Mouse (Mus musculus): ENCODE measurements at regions not wholly inside any gene's neighbourhood (a gene's known extent, or its start where the extent isn't known, plus 50 kb on each side); places are given as distances from the start of the nearest gene placed in this dataset.
A peak's percentile ranks its signal among the peaks of the same experiment; 100 is the strongest.

DNA sequence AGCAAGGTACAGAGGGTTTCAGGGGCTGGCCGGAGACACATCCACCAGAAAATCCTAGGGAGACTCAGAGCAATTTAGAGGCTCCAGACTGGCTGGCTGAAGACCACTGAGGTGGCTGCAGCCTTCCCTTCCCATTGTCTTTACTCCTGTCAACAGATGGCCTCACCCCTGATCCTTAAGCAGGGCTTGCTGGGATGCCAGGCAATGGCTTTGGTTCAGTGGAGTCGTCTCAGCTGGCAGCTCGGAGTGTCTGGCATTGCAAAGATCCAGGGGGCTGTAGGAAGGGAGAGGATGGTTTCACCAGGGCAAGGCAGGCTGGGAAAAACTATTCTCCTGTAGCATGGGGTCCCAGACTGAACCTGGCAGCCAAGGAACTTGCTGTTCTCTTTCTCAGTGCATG, 395.8 kb downstream of the Tshz3 start:
- no peak for DNase-seq (ENCODE audit: low spot score in 2 of 2)

GRCm38 (mm10) chr7:37095839-37096238, 397.9 kb downstream of the Tshz3 start:
- no peak for DNase-seq (ENCODE audit: low spot score in 2 of 2)

- no peak for DNase-seq (ENCODE audit: low spot score in 2 of 2)
Measured at GRCm38 (mm10) chr7:37096291-37096690, 398.4 kb downstream of the Tshz3 start.

DNA sequence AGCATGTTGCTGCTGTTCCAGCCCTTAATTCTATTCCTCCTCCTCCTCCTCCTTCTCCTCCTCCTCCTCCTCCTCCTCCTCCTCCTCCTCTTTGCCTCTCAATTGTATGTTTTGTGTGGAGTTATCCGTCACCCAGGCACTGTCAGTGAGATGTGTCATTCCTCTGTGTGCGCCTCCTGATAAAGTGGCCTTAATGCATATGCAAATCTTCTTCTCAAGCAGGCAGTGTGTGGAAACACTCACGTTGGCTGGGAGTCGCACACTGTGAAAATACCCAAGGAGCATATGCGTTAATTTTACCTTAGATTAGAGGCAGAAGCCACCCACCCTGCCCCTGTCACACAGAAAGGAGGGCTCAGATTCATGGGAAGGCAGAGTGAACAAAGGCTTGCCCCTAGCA, 401.0 kb downstream of the Tshz3 start:
- no peak for DNase-seq (ENCODE audit: low spot score in 2 of 2)

DNA sequence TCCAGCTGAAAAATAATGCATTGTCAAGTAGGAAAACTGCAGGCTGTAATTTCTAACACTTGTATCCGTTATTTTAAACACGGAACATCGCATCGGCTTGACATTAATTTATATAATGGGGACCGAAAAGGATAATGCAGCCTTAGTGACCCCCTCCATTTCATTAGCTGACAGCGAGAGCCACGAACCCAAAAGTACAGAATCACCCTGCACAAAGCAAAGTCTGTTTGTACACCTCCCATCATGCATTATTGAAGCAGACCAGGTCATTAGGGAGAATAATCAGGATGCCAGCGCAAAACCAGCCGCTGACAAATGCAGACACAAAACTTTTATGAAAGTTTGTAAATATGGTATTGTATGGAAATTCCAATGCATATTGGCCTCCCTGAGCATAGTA, 406.8 kb downstream of the Tshz3 start:
- no peak for DNase-seq (ENCODE audit: low spot score in 2 of 2)

- DNase-seq (ENCODE audit: low spot score in 2 of 2): no peak
Measured at GRCm38 (mm10) chr7:37111071-37111470, 413.2 kb downstream of the Tshz3 start.

- DNase-seq (ENCODE audit: low spot score in 2 of 2): no peak
Measured at GRCm38 (mm10) chr7:37120776-37121175, 422.9 kb downstream of the Tshz3 start.

- no peak for DNase-seq (ENCODE audit: low spot score in 2 of 2)
Measured at GRCm38 (mm10) chr7:37140191-37140590, 442.3 kb downstream of the Tshz3 start.

DNA sequence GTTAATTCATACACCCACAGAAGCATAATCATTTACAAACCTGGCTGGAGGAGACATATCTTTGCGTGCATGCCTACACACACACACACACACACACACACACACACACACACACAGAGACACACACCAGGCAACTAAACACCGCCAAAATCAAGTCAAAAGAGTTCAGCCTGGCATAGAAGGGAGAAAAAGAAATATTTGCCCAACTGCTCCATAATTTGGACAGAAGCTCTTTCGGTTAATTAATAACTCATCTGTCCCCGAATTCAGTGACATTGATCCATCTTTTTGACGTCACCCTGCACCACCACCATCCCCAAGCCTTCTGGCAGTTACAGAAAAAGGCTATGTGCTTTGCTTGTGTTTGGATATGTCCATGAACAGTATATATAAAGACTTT, 444.9 kb downstream of the Tshz3 start:
- no peak for DNase-seq (ENCODE audit: low spot score in 2 of 2)

DNA sequence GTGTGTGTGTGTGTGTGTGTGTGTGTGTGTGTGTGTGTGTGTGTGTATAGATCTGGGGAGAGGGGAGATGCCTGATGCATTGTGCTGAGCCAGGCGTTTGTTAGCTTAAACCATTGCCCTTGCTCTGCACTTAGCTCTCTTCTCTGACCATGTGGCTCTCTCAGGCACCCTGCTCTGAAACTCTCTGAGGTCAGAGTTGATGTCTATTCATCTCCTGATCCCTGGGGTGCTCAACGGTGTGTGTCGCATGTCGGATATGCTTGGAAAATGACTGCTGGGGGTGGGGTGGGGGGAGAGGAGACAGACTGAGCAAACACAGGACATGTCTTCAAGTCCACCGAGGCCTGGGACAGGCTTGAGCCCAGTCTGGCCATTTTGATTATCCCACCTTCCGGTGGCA, 446.4 kb downstream of the Tshz3 start:
- DNase-seq (ENCODE audit: low spot score in 2 of 2): no peak

DNA sequence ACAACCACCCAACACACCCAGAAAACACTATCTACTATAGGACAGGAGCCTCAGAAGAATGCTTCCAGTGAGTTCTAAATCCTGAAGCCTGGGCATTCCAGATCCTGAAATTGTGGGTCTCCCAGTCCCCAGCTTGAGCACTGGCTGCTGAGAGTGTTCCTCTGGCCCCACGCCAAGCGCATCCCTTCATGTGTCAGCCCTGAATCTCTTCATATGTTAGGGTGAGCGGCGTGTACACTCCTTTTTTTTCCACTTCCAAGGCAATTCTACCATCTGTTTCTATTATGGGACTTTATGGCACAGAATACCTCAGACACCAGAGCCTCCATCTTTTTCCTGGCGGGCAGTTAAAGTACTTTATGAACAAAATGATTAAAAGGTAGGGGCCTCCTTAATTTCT, 451.8 kb downstream of the Tshz3 start:
- DNase-seq (ENCODE audit: low spot score in 2 of 2): peak; percentile 57 to 60

DNA sequence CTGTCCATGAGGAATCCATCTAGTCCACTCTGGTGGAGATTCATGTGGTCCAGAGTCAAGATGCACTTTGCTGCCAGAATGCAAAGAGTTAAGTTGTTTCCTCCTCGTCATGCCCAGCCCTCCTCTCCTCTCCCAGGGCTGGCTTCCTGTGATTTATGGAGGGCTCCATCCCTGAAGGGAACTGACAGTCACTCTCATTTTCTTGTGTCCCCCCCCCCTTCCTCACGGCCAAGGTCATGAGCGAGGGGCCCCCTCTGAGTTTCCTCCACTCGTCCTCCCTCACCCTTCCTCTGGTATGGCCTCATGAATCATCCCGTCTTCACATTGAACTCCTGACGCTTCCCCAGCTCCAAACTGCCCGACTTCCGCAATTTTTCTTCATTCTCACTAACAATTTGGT, 461.9 kb downstream of the Tshz3 start:
- DNase-seq (ENCODE audit: low spot score in 2 of 2): no peak

- DNase-seq (ENCODE audit: low spot score in 2 of 2): no peak
Measured at GRCm38 (mm10) chr7:37168883-37169282, 471.0 kb downstream of the Tshz3 start.

GRCm38 (mm10) chr7:37175746-37176145, 477.8 kb downstream of the Tshz3 start:
- DNase-seq (ENCODE audit: low spot score in 2 of 2): no peak

DNA sequence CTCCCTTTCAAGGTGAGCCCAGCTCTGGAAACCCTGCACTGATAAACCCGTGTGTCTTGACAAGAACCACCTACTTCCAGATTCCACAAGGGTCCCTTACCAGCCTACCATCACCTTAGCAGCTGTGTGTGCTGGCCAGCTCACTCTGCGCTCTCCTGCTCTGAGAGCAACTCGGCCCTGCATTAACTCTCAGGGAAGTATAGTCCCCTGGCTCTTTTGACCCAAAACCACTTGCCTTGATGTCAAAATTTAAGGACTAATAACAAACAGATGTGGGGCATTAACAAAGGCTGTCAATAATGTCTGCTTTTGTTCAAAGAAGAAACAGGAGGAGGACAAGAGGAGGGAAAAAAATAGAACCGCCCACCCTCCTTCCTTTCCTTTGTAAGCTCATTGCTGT, 480.3 kb downstream of the Tshz3 start:
- DNase-seq (ENCODE audit: low spot score in 2 of 2): no peak

DNA sequence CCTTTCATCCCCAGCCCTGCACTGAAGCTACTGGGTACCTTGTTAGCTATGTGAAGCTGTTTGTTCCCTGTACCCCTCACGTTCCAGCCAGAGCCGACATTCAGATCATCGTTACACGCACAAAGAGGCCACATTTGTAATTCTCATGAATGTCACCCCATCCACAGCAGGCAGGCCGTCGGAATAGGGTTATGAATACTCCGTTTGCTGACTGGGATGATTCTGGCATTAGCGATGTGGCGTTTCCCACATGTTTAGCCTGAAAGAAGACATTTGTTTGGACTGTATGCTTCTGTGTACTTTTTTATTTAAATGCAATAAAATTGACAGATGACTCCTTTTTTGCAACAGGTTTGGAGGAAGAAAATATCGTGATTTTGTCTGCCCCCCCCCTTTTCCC, 482.0 kb downstream of the Tshz3 start:
- DNase-seq (ENCODE audit: low spot score in 2 of 2): no peak

- no peak for DNase-seq (ENCODE audit: low spot score in 2 of 2)
Measured at GRCm38 (mm10) chr7:37180416-37180815, 482.5 kb downstream of the Tshz3 start.

DNA sequence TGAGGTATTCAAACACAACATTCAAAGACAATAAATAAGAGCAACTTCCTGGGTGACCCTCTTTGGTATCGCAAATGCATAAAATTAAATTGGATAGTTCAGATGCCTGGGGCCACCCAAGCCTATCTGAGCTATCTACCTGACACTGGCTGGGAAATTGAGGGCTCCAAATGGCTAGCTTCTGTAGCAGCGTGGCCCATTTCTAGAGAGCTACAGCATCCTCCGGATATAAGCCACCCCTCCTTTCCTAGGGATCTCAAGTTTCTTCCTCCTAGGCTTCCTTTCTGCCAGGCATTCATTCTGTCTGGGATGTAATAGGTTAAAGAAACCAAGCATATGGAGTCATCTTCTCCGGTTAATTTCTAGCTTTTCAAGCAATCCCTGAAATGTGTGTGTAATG, 483.2 kb downstream of the Tshz3 start:
- DNase-seq (ENCODE audit: low spot score in 2 of 2): no peak

DNA sequence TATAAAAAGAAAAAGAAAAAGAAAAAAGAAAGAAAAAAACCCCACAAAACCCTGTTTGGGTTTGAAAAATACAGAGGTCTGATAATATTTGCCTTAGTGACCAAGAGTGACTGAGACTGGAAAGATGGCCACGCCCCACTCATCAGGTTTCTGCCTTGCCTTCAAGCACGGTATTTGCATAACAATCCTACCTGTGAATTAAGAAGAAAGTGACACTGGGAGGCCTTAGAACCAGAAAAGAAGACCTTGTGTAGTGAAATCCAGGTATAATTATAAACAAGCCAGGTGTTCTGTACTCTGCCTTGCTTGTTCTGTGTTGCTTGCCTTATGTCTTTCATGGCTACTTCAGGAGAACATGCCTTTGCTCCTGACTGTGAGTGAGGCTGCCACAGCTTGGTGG, 494.6 kb downstream of the Tshz3 start:
- no peak for DNase-seq (ENCODE audit: low spot score in 2 of 2)

DNA sequence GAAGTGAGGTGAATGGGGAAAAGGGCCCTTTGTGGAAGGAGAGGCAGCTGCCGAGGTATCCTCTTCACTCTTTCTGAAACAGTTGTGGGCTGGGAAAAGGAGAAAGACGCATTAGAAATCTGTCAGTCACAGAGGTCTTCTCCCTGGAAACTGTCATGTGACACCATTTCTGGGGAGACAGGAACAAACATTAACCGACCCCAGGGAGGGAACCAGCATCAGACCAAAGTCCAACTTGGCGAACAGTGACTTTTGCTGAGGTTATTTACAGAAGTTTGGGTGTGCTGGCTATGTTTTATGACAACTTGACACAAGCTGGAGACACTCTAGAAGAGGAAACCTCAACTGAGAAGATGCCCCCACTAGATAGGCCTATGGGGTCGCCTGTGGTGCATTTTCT, 506.9 kb downstream of the Tshz3 start:
- no peak for DNase-seq (ENCODE audit: low spot score in 2 of 2)

GRCm38 (mm10) chr7:37208305-37208704, 510.4 kb downstream of the Tshz3 start:
- DNase-seq (ENCODE audit: low spot score in 2 of 2): no peak

DNA sequence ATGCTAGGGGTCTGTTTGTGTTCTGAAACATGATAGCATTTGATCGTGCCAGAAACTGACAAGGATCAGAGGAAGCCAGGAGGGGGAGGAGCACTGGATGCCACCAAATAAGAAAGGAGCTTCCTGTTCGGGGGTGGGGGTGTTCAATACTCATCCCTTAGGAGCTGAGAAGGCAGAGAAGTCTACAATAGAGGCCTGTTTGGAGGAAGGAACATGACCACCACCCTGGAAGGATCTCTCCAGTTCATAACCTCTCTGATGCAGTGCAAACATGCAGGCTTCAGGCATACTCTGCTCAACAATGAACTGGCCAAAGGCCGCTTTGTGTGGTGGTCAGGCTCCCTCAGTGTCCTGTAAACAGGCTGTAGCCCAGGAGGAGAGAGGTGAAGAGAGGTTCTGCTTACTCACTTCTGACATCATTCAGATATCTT, 515.8 kb downstream of the Tshz3 start:
- DNase-seq (ENCODE audit: low spot score in 2 of 2): no peak

DNA sequence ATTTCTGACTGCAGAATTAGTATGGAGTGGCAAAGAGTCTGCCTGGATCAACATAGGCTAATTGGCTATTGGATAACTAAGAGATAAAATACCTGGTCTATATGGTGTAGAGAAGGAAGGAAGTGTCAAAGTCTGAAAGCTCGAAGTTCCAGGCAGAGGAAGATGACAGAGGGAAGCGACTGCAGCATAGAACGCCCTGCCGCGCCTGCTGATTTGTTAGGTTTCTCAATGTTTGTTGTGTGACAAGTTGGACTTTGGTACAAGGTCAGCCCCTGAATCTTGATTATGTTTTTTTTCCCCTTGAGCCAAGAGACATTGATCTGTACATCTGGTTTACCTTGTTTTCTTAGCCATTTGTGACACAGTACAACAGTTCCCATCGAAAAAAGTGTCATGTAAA, 517.6 kb downstream of the Tshz3 start:
- no peak for DNase-seq (ENCODE audit: low spot score in 2 of 2)

GRCm38 (mm10) chr7:37220476-37220875, 522.6 kb downstream of the Tshz3 start:
- no peak for DNase-seq (ENCODE audit: low spot score in 2 of 2)

GRCm38 (mm10) chr7:37226423-37226822, 528.5 kb downstream of the Tshz3 start:
- DNase-seq (ENCODE audit: low spot score in 2 of 2): no peak

All from frontal cortex, postnatal 10 days (tissue).